Mouse (Mus musculus) yolk sac, embryonic 10.5 days (tissue): ENCODE data around the gene 4921504E06Rik.

Experiments used
- DNase-seq: peaks from one replicate; pipeline ENCODE4 v3.0.0-alpha.2; 2017; ENCODE audit warnings: low spot score

The 4921504E06Rik gene

DNA sequence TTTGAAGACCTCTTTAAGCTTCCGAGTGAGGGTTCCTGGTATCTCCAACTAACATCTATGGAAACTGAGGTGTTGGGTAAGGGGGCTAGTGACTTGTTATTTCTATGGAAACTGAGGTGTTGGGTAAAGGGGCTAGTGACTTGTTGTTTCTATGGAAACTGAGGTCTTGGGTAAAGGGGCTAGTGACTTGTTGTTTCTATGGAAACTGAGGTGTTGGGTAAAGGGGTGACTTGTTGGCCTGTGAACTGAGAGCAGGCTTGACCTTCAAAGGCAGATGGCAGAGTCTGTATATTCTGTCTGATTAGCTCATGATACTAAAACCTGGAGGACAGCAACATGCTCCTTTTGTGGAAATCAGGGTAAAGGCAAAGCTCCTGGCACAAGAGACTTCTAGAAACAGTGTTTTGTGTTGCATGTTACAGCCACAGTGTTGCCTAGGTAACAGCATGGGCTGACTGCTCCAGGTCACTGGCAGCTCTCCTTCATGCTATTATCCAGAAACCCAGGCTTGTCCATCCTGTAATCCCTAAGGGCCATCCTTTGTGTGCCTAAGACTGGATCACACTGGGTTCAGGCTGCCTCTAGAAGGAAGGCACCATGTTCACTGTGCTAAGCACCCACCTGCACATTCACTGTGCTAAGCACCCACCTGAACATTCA is 133.9 kb downstream of the 4921504E06Rik start:
- no peak for DNase-seq

DNA sequence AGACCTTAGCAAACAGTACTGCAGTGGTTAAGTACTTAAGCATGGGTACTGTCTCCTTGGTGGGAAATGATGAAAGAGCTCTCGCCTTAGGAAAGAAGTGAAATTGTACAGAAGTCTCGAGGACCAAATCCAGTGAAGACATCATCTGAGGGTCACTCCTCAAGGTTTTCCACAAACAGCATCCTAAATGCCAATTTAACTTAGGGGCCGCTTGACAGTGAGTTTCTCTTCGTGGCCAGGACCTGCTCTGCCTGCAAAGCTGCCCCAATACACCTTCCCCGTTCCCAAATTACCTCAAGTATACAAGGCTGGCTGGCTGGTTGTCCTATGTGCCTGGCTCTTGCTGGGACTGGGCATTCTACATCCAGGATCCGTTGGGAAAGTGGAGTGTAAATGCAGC is 137.6 kb downstream of the 4921504E06Rik start:
- DNase-seq = no peak

DNA sequence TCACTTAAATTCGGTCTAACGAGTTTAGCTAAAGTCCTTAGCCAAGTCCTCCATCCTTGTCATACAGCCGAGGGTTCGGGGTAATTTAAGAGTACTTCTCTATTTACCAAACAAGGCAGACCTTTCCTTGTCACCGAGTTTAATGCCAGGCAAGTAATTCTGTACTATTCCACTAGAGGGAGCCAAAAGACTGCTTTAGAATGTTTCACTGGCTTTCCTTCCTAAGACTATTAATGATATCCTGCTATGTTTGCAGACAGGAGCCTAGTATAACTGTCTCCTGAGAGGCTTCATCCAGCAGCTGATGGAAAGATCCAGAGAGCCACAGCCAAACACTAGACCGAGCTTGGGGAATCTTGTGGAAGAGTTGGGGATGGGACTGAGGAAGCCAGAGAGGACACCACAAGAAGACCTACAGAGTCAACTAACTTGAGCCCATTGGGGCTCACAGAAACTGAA is 138.6 kb downstream of the 4921504E06Rik start:
- DNase-seq = peak; percentile 30

DNA sequence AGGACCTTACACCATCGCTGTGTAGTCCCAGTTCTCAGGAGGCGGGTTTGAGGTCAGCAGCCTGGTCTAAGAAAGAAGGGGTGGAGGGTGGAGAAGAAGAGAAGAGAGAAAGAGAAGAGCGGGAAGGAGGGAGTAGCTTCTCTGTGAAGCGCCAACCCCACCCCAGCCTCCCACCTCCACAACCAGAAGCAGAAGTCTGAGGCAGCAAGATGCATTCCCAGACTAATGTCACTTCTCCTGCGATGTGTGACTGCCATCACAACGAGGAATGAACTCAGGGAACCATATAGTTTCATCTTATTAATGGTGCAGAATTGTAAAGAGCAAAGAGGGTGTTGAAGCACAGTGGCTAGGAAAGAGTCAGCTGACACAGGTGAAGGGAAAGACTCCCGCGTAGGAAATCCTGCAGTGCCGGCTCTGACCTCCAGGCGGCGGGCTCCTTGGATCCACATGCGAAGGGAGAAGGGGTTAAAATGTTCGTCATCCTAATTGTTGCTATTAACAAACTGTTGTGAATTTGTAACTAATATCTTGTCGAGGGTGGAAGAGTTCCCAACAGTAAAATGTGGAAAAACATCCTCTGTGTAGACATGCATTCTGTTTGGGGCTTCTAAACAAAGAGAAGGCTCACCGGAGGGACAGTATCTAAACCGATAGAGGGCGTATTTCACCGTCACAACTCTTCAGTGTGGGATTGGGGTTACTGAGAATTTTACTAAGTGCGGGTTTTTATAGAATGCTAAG is 139.3 kb downstream of the 4921504E06Rik start:
- DNase-seq = peak; percentile 17
